Mouse (Mus musculus): ENCODE results near the gene Camk2b.

- TF ChIP-seq CTCF (IDR thresholded peaks at IDR 0.05; ENCODE audit: low read depth, low read length), result no peak
- TF ChIP-seq POLR2AphosphoS5 (IDR thresholded peaks at IDR 0.05; ENCODE audit: insufficient replicate concordance, low read depth, low read length), result no peak
- no peak for TF ChIP-seq TAL1 (conservative IDR thresholded peaks at IDR 0.05; ENCODE audit: low read depth, low read length)
- no peak for TF ChIP-seq GATA1 (IDR thresholded peaks at IDR 0.05; ENCODE audit: borderline replicate concordance, low read length)
Measured at GRCm38 (mm10) chr11:6024923-6025652, 41.1 kb downstream of the Camk2b start.
